Mouse (Mus musculus): ENCODE data around the gene Angptl1. TPM values are rescaled to one million over a fixed set of nuclear protein-coding genes. Genes with fewer than 3 reads are reported as not detected.

Gene Angptl1
- 2.1 and 3.2 TPM in 2 replicates for polyA plus RNA-seq (2015; fragmentation: Nextera tagmentation; extraction: Ambion mirVana)

- ATAC-seq (replicated peaks; ENCODE audit: low FRiP score), result peak; percentile 43; the same call in 1 of the 2 replicates
Observed at GRCm38 (mm10) chr1:156838177-156838576, at the start of gene Angptl1. TSS of gene Angptl1 (plus strand) at chr1:156838562.

GRCm38 (mm10) chr1:156789844-156790490 is 48.4 kb upstream of the Angptl1 start:
- H3K27ac ChIP-seq, result no peak overlapping the region

More at GRCm38 (mm10) chr1:156838177-156838576, at the start of gene Angptl1:
- Histone ChIP-seq H3K27me3 (no peaks in the 10 kb centered on the region), H3K27ac (peak within 1 kb of the TSS; percentile 4; the same call in 1 of the 2 replicates), H3K9ac (no peak within 1 kb of the TSS), H3K4me2 (peak within 1 kb of the TSS; percentile 40), H3K4me3 (replicated peaks) (0 out of 2 replicates have a peak within 1 kb of the TSS, but pooled peaks have one; percentile 5), H3K4me1 (peaks cover 12% of the 10 kb centered on the region), H3K9me3 (replicated peaks) (no peaks in the 10 kb centered on the region), H3K36me3 (no peaks in the 10 kb centered on the region)
- 49% methylated on average over 4 of the region's 4 CpGs for WGBS

GRCm38 (mm10) chr1:156796251-156796650 is 42.1 kb upstream of the Angptl1 start:
- Histone ChIP-seq H3K4me1 (peaks cover 11% of the 10 kb centered on the region), H3K36me3 (no peaks in the 10 kb centered on the region), H3K27me3 (no peaks in the 10 kb centered on the region), H3K9ac (no peak overlapping the region), H3K27ac (peak overlapping the region; percentile 1; the same call in 1 of the 2 replicates), H3K9me3 (replicated peaks) (no peaks in the 10 kb centered on the region), H3K4me3 (replicated peaks) (no peak overlapping the region), H3K4me2 (no peak overlapping the region)
- ATAC-seq (replicated peaks; ENCODE audit: low FRiP score), result peak; percentile 56; the same call in 1 of the 2 replicates
- 28% methylated on average over 9 of the region's 9 CpGs for WGBS

More at GRCm38 (mm10) chr1:156789844-156790490, 48.4 kb upstream of the Angptl1 start:
- Histone ChIP-seq H3K9ac (no peak overlapping the region), H3K9me3 (replicated peaks) (no peaks in the 10 kb centered on the region), H3K27me3 (no peaks in the 10 kb centered on the region), H3K4me2 (no peak overlapping the region), H3K4me3 (replicated peaks) (no peak overlapping the region), H3K36me3 (no peaks in the 10 kb centered on the region), H3K4me1 (peaks cover 13% of the 10 kb centered on the region; the same call in 1 of the 2 replicates)
- ATAC-seq (replicated peaks; ENCODE audit: low FRiP score), result no peak
- 38% methylated on average over 5 of the region's 5 CpGs for WGBS

GRCm38 (mm10) chr1:156801276-156801675 is 37.1 kb upstream of the Angptl1 start:
- no peak for ATAC-seq (replicated peaks; ENCODE audit: low FRiP score)
- Histone ChIP-seq H3K27ac (no peak overlapping the region), H3K9ac (no peak overlapping the region), H3K27me3 (no peaks in the 10 kb centered on the region), H3K4me1 (peaks cover 6% of the 10 kb centered on the region), H3K9me3 (replicated peaks) (no peaks in the 10 kb centered on the region), H3K4me3 (replicated peaks) (no peak overlapping the region), H3K4me2 (no peak overlapping the region), H3K36me3 (no peaks in the 10 kb centered on the region; the same call in 1 of the 2 replicates)
- WGBS, result 83% methylated on average over 6 of the region's 6 CpGs

DNA sequence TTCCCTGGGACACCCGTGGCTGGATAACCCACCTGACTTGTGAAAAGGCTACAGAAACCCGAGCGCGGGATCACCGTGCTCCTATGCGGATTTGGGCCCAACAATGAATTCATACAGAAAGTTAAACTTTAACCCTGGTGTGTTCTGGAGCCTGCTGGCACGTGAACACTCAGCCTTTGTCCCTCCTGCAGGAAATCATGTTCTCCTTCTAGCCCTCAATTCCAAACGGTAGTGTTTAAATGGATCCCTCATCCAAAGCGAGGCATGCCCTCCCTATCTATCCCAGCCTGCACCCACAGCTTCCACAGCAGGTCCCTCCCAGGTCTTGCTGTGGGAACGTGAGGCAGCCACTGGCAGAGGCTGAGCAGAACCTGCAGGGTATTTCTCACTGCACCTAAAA is 30.0 kb upstream of the Angptl1 start:
- Histone ChIP-seq H3K27me3 (no peaks in the 10 kb centered on the region), H3K9ac (no peak overlapping the region), H3K4me2 (no peak overlapping the region), H3K27ac (peak overlapping the region; percentile 71), H3K4me1 (0 out of 2 replicates have a peak, but pooled peaks cover 5% of the 10 kb centered on the region), H3K4me3 (replicated peaks) (no peak overlapping the region), H3K36me3 (peaks cover 16% of the 10 kb centered on the region; the same call in 1 of the 2 replicates), H3K9me3 (replicated peaks) (no peaks in the 10 kb centered on the region)
- WGBS, result 68% methylated on average over 10 of the region's 10 CpGs
- ATAC-seq (replicated peaks; ENCODE audit: low FRiP score), result peak; percentile 69

DNA sequence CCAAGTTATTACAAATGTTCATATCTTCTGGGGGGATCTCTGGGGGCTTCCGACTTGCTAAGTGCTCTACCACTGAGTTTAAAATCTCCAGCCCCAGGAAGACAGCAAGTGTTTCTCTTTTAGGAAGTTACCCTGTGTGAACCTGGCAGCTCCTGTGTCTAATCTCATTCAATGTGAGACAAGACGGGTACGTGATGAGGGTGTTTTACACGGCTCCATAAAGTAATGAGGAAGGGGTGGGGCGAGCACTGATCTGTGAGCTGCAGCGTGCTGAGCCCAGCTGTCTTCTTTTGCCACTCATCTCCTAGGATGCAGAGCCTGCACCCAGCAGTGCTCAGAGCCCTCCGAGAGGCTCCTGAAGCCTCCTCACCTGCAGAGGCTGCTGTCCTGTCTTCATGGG is 26.4 kb upstream of the Angptl1 start:
- Histone ChIP-seq H3K27me3 (no peaks in the 10 kb centered on the region), H3K4me1 (0 out of 2 replicates have a peak, but pooled peaks cover 5% of the 10 kb centered on the region), H3K36me3 (peaks cover 31% of the 10 kb centered on the region), H3K4me2 (no peak overlapping the region), H3K4me3 (replicated peaks) (no peak overlapping the region), H3K27ac (no peak overlapping the region), H3K9me3 (replicated peaks) (no peaks in the 10 kb centered on the region), H3K9ac (no peak overlapping the region)
- no peak for ATAC-seq (replicated peaks; ENCODE audit: low FRiP score)
- WGBS, result 74% methylated on average over 7 of the region's 7 CpGs

DNA sequence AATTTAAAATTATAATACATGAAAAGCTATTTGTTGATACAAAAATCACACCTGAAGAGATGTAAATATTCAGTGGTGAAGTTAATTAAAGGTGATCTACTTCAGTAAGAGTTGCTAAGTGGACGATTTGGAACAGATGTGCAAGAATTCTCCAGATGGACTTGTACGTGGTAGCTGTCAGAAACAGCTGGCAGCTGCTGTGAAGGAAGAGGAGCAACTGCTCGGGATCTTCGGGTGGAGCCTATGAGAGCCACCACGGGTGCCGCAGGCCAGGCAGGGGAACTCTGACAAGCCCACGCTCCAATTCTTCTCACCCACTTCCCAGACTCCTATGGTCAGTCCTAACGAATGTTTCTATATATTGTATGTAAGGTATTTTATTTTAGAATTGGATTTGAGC is 25.6 kb upstream of the Angptl1 start:
- H3K9me3 ChIP-seq (replicated peaks), result no peaks in the 10 kb centered on the region
- no peak overlapping the region for H3K27ac ChIP-seq
- no peak overlapping the region for H3K9ac ChIP-seq
- 0 out of 2 replicates have a peak, but pooled peaks cover 5% of the 10 kb centered on the region for H3K4me1 ChIP-seq
- H3K36me3 ChIP-seq, result peaks cover 39% of the 10 kb centered on the region
- no peaks in the 10 kb centered on the region for H3K27me3 ChIP-seq
- no peak overlapping the region for H3K4me2 ChIP-seq
- H3K4me3 ChIP-seq (replicated peaks), result no peak overlapping the region
- ATAC-seq (replicated peaks; ENCODE audit: low FRiP score), result no peak
- 71% methylated on average over 8 of the region's 8 CpGs for WGBS

DNA sequence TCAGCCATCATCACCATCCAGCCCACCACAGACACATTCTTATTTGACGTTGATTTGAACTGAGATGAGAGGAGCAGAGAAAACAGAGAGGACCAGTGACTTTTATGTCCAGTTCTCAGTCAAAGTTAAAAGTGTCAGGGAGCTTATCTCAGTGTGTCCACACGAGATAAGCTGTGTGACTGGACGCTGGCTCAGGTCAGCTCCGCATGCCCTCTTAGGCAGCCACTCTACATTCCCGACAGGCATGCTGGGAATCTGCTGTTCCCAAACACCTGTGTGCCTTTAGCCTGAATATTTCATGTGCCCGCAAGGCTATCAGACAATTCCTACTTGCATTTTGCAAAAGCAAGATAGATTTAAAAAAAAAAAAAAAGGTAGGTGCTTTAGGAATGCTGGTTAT is 24.9 kb upstream of the Angptl1 start:
- Histone ChIP-seq H3K9ac (no peak overlapping the region), H3K4me3 (replicated peaks) (no peak overlapping the region), H3K9me3 (replicated peaks) (no peaks in the 10 kb centered on the region), H3K36me3 (peaks cover 43% of the 10 kb centered on the region), H3K27ac (no peak overlapping the region), H3K4me2 (no peak overlapping the region), H3K27me3 (no peaks in the 10 kb centered on the region), H3K4me1 (0 out of 2 replicates have a peak, but pooled peaks cover under 1% of the 10 kb centered on the region)
- ATAC-seq (replicated peaks; ENCODE audit: low FRiP score), result no peak
- WGBS, result 67% methylated on average over 6 of the region's 6 CpGs

DNA sequence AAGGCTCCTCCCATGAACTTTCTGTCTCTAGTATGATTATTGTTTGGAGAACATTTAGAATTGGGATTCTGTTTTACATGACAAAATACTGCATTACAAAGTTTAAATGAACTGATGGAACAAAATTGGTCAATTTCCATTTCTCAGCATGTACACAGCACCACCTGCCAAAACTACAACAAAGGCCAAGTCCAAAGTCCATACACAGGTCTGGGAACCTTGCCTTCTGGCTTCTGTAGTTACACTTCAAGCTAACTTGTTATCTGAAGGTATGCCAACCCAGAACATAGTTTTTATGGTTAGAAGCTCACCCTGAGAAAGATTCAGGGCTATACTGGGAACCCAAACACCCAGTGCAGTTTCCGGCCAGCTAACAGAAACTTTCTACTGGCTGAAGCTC is 19.1 kb upstream of the Angptl1 start:
- ATAC-seq (replicated peaks; ENCODE audit: low FRiP score), result no peak
- 97% methylated on average over 1 of the region's 1 CpGs for WGBS
- H3K4me1 ChIP-seq, result no peaks in the 10 kb centered on the region

DNA sequence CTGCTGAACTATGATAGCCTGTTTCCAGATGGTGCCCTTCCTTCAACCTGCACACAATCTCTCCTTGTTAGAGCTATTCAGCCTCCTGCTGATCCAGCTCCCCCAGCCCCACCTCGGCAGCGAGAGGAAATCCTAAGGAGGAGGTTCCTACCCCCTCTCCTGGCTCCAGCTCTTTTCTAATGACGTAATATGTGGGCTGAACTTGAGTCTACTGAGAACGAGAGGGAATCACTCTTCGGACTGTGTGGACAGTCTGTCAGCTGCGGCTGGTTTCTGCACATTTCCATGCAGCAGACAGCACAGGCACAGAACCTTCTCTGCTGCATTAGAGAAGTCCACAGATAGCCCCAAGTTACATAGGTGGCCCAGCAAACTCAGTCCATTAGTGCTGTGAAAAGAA is 333 bp downstream of the Angptl1 start:
- Histone ChIP-seq H3K27me3 (no peaks in the 10 kb centered on the region), H3K36me3 (no peaks in the 10 kb centered on the region), H3K9ac (no peak overlapping the region), H3K27ac (peak overlapping the region; percentile 4; the same call in 1 of the 2 replicates), H3K4me2 (peak overlapping the region; percentile 40), H3K4me3 (replicated peaks) (0 out of 2 replicates have a peak overlapping the region, but pooled peaks have one; percentile 5), H3K9me3 (replicated peaks) (no peaks in the 10 kb centered on the region), H3K4me1 (peaks cover 12% of the 10 kb centered on the region)
- peak; percentile 85 for ATAC-seq (replicated peaks; ENCODE audit: low FRiP score)
- WGBS, result 5% methylated on average over 6 of the region's 6 CpGs

More for the DNA sequence above, 19.1 kb upstream of the Angptl1 start:
- H3K36me3 ChIP-seq, result peaks cover 49% of the 10 kb centered on the region
- no peak overlapping the region for H3K4me3 ChIP-seq (replicated peaks)
- H3K27ac ChIP-seq, result no peak overlapping the region
- no peak overlapping the region for H3K4me2 ChIP-seq
- no peak overlapping the region for H3K9ac ChIP-seq
- no peaks in the 10 kb centered on the region for H3K9me3 ChIP-seq (replicated peaks)
- H3K27me3 ChIP-seq, result no peaks in the 10 kb centered on the region

GRCm38 (mm10) chr1:156841625-156842339 is 3.4 kb downstream of the Angptl1 start:
- no peak overlapping the region for H3K27ac ChIP-seq
- H3K4me1 ChIP-seq, result peaks cover 12% of the 10 kb centered on the region
- no peak overlapping the region for H3K9ac ChIP-seq
- no peak overlapping the region for H3K4me3 ChIP-seq (replicated peaks)
- no peaks in the 10 kb centered on the region for H3K36me3 ChIP-seq
- no peak overlapping the region for H3K4me2 ChIP-seq
- no peaks in the 10 kb centered on the region for H3K27me3 ChIP-seq
- WGBS, result 69% methylated on average over 11 of the region's 11 CpGs
- no peak for ATAC-seq (replicated peaks; ENCODE audit: low FRiP score)
- no peaks in the 10 kb centered on the region for H3K9me3 ChIP-seq (replicated peaks)

DNA sequence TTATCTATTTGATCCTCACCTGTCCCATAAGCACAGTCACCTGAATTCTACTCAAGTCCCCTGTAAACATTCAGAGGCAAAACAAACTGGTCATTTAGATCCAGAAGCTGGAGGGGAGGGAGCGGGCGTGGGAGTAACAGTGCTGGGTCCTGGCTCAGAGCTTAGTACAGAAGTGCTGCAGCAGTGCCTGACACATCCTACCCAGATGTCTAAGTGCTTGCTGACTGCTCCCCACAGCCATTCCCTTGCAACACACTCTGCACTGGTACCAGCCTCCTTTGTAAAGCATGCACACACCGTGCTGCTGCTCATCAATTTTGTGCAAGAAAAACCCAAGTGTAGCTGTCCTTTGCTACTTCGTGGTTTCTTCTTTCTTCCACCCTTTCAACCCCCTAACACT is 8.7 kb downstream of the Angptl1 start:
- no peak for ATAC-seq (replicated peaks; ENCODE audit: low FRiP score)
- H3K27ac ChIP-seq, result no peak overlapping the region
- H3K4me1 ChIP-seq, result peaks cover 4% of the 10 kb centered on the region
- H3K4me2 ChIP-seq, result no peak overlapping the region
- H3K36me3 ChIP-seq, result no peaks in the 10 kb centered on the region
- H3K27me3 ChIP-seq, result no peaks in the 10 kb centered on the region
- no peaks in the 10 kb centered on the region for H3K9me3 ChIP-seq (replicated peaks)
- H3K9ac ChIP-seq, result no peak overlapping the region
- 64% methylated on average over 4 of the region's 4 CpGs for WGBS
- H3K4me3 ChIP-seq (replicated peaks), result no peak overlapping the region
